Mouse (Mus musculus): ENCODE measurements at regions not wholly inside any gene's neighbourhood (a gene's known extent, or its start where the extent isn't known, plus 50 kb on each side); places are given as distances from the start of the nearest gene placed in this dataset.

DNA sequence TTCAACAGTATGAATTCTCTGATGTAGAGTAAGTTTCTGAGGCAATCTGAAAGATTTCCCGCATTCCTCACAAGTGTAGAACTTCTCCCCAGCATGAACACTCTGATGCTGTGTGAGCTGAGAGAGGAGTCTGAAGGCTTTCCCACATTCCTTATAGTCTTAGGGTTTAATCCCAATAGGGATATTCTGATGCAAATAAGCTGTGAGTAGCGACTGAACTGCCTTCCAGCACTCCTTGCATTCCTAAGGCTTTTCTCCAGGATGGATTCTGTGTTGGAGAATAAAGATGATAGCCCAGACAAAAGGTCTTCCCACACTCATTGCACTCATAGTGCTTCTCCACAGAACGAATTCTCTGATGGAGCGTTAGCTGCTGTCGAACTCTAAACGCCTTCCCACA is 152.6 kb upstream of the Api5 start:
- DNase-seq (ENCODE audit: low spot score), result no peak
- Histone ChIP-seq H3K36me3 (replicated peaks) (no peaks in the 10 kb centered on the region), H3K4me1 (ENCODE audit: insufficient read depth, low read depth, low read length) (no peaks in the 10 kb centered on the region), H3K9me3 (replicated peaks) (peaks cover 20% of the 10 kb centered on the region), H3K27me3 (ENCODE audit: insufficient read depth, low read length) (no peaks in the 10 kb centered on the region), H3K4me3 (ENCODE audit: low read depth, low read length) (no peak overlapping the region)
- no peak for TF ChIP-seq POLR2AphosphoS5 (IDR thresholded peaks at IDR 0.05; ENCODE audit: insufficient replicate concordance, low read depth, low read length)
- TF ChIP-seq GATA2 (IDR thresholded peaks at IDR 0.05; ENCODE audit: borderline replicate concordance, low read depth, low read length), result no peak
- TF ChIP-seq CTCF (IDR thresholded peaks at IDR 0.05; ENCODE audit: low read depth, low read length), result no peak
- no peak for TF ChIP-seq TAL1 (conservative IDR thresholded peaks at IDR 0.05; ENCODE audit: low read depth, low read length)
- ATAC-seq (ENCODE audit: extremely low read depth, insufficient number of reproducible peaks, low FRiP score, poor library complexity, severe bottlenecking), result no peak

DNA sequence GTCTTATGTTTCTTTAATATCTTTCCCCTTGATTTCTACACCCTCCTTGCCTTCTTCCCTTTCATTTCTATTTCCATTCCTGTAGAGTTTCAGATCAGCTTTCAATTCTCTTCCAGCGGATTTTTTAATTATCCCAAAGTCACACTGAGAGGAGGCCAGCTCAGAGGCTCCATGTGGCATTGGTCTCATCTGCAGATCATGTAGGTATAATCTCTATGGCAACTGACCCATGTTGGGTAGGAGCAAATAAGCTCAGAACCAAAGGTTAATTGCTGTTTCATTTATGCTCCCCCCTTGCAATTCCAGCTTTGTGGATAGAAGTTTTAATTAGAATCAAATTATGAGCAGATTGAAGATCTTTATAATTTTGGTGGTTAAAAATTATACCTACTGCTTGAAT is 149.3 kb upstream of the Api5 start:
- no peak for ATAC-seq (ENCODE audit: extremely low read depth, insufficient number of reproducible peaks, low FRiP score, poor library complexity, severe bottlenecking)
- TF ChIP-seq CTCF (IDR thresholded peaks at IDR 0.05; ENCODE audit: low read depth, low read length) (no peak), TAL1 (conservative IDR thresholded peaks at IDR 0.05; ENCODE audit: low read depth, low read length) (no peak), GATA2 (IDR thresholded peaks at IDR 0.05; ENCODE audit: borderline replicate concordance, low read depth, low read length) (no peak), POLR2AphosphoS5 (IDR thresholded peaks at IDR 0.05; ENCODE audit: insufficient replicate concordance, low read depth, low read length) (no peak), GATA1 (IDR thresholded peaks at IDR 0.05; ENCODE audit: borderline replicate concordance, low read length) (no peak)

DNA sequence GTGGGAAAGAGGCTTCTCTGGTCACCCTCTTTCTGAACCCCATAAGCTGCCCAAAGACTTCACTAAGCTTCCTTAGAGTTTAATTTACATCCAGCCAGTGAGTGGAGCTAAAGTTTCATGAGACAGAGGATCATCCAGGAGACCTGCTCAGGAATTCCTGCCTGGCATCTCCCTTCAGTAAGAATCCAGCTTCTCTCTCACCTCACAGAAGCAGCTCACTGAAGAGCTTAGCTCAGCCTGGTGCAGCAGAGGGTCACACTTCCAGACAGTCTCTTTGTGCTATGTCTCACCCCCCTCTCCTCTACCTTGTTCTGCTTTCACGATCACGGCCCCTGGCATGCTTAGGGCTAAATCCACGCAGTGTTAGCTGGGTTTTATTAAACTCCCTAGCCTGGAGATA is 133.7 kb upstream of the Api5 start:
- H3K27me3 ChIP-seq (ENCODE audit: insufficient read depth, low read length), result no peaks in the 10 kb centered on the region
- H3K36me3 ChIP-seq (replicated peaks), result no peaks in the 10 kb centered on the region
- DNase-seq (ENCODE audit: low spot score) (no peak), ATAC-seq (ENCODE audit: extremely low read depth, insufficient number of reproducible peaks, low FRiP score, poor library complexity, severe bottlenecking) (no peak)
- H3K9me3 ChIP-seq (replicated peaks), result peaks cover 16% of the 10 kb centered on the region
- H3K4me1 ChIP-seq (ENCODE audit: insufficient read depth, low read depth, low read length), result no peaks in the 10 kb centered on the region
- TF ChIP-seq GATA1 (IDR thresholded peaks at IDR 0.05; ENCODE audit: borderline replicate concordance, low read length), result no peak
- no peak for TF ChIP-seq GATA2 (IDR thresholded peaks at IDR 0.05; ENCODE audit: borderline replicate concordance, low read depth, low read length)
- no peak for TF ChIP-seq CTCF (IDR thresholded peaks at IDR 0.05; ENCODE audit: low read depth, low read length)
- no peak overlapping the region for H3K4me3 ChIP-seq (ENCODE audit: low read depth, low read length)

More for the DNA sequence above, 149.3 kb upstream of the Api5 start:
- H3K4me1 ChIP-seq (ENCODE audit: insufficient read depth, low read depth, low read length), result no peaks in the 10 kb centered on the region
- no peaks in the 10 kb centered on the region for H3K27me3 ChIP-seq (ENCODE audit: insufficient read depth, low read length)
- H3K36me3 ChIP-seq (replicated peaks), result no peaks in the 10 kb centered on the region
- H3K9me3 ChIP-seq (replicated peaks), result peaks cover 23% of the 10 kb centered on the region
- no peak for DNase-seq (ENCODE audit: low spot score)
- no peak overlapping the region for H3K4me3 ChIP-seq (ENCODE audit: low read depth, low read length)

DNA sequence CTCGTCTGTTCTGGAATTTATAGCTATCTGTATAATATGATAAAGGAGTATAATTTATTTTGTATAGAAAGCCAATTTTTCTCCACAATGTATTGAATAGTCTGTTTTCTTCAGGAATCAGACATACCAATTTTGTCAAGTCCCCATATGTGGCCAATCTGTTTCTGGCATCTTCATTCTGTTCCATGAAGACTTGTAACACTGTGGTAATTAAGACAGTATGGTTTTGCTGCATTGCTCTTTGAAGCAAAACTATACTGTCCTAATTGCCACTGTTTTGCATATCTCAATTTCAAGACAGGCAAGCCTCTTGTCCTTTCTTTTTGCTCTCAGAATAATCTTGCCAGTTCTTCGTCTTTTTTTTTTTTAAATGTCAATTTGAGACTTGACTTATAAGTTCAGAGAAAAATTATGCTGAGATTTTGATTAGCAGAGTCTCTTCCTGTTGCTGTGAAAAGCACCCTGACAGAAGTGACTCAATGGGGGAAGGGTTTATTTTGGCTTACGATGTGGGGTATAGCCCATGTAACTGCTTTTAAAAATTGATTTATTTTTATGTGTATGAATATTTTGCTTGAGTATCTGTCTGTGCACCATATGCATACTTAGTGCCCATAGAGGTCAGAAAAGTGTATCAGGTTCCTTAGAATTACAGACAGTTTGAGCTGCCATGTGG is 103.4 kb upstream of the Api5 start:
- no peak for ATAC-seq (ENCODE audit: extremely low read depth, insufficient number of reproducible peaks, low FRiP score, poor library complexity, severe bottlenecking)
- Histone ChIP-seq H3K27me3 (ENCODE audit: insufficient read depth, low read length) (no peaks in the 10 kb centered on the region), H3K4me3 (ENCODE audit: low read depth, low read length) (no peak overlapping the region), H3K36me3 (replicated peaks) (no peaks in the 10 kb centered on the region), H3K9me3 (replicated peaks) (0 out of 2 replicates have a peak, but pooled peaks cover 11% of the 10 kb centered on the region), H3K4me1 (ENCODE audit: insufficient read depth, low read depth, low read length) (no peaks in the 10 kb centered on the region)
- DNase-seq (ENCODE audit: low spot score), result no peak
- no peak for TF ChIP-seq CTCF (IDR thresholded peaks at IDR 0.05; ENCODE audit: low read depth, low read length)
- no peak for TF ChIP-seq TAL1 (conservative IDR thresholded peaks at IDR 0.05; ENCODE audit: low read depth, low read length)
- no peak for TF ChIP-seq GATA2 (IDR thresholded peaks at IDR 0.05; ENCODE audit: borderline replicate concordance, low read depth, low read length)
- TF ChIP-seq GATA1 (IDR thresholded peaks at IDR 0.05; ENCODE audit: borderline replicate concordance, low read length), result no peak
- TF ChIP-seq POLR2AphosphoS5 (IDR thresholded peaks at IDR 0.05; ENCODE audit: insufficient replicate concordance, low read depth, low read length), result no peak

DNA sequence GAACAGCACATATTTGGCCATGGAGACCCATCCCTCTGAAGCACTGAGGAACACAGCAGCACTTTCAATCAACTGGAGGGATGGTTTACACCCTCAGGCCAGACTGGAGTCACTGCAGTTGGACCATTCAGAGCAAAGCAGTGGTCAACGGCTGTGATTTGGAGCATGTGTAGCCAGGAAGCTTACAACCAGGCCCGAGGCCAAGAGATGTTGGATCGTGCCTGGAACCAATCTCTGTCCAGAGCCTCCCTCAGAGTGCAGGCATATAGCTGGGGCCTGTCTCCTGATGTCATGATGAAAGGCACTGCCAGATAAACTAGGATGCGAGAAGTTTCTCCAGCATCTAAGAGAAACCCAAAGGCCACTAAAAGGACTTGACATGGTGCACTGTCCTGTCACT is 98.7 kb upstream of the Api5 start:
- H3K9me3 ChIP-seq (replicated peaks), result 0 out of 2 replicates have a peak, but pooled peaks cover 7% of the 10 kb centered on the region

DNA sequence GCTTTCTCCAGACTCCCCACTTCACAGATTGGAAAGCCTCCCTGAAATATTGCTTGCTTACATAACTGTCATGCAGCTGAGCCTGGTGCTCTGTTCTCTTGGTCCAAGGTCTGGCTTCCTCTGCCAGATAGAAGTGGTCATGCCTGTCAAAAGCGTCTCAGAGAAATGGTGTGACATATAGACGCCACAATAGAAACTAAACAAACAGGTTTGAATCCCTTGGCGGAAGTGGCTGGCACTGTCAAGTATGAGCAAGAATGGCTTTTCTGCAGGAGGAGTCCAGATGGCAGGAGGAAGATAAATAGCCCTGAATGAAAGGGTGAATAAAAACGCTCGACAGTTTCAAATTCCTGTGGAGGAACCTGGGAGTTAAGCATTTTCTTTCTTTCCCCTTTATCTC is 93.2 kb upstream of the Api5 start:
- Histone ChIP-seq H3K4me3 (ENCODE audit: low read depth, low read length) (no peak overlapping the region), H3K9me3 (replicated peaks) (no peaks in the 10 kb centered on the region; the same call in 1 of the 2 replicates), H3K27me3 (ENCODE audit: insufficient read depth, low read length) (no peaks in the 10 kb centered on the region), H3K36me3 (replicated peaks) (no peaks in the 10 kb centered on the region), H3K4me1 (ENCODE audit: insufficient read depth, low read depth, low read length) (no peaks in the 10 kb centered on the region)
- DNase-seq (ENCODE audit: low spot score) (no peak), ATAC-seq (ENCODE audit: extremely low read depth, insufficient number of reproducible peaks, low FRiP score, poor library complexity, severe bottlenecking) (no peak)
- TF ChIP-seq GATA1 (IDR thresholded peaks at IDR 0.05; ENCODE audit: borderline replicate concordance, low read length), result no peak
- TF ChIP-seq POLR2AphosphoS5 (IDR thresholded peaks at IDR 0.05; ENCODE audit: insufficient replicate concordance, low read depth, low read length), result no peak
- TF ChIP-seq CTCF (IDR thresholded peaks at IDR 0.05; ENCODE audit: low read depth, low read length), result no peak
- no peak for TF ChIP-seq GATA2 (IDR thresholded peaks at IDR 0.05; ENCODE audit: borderline replicate concordance, low read depth, low read length)
- no peak for TF ChIP-seq TAL1 (conservative IDR thresholded peaks at IDR 0.05; ENCODE audit: low read depth, low read length)

More for the DNA sequence above, 98.7 kb upstream of the Api5 start:
- Histone ChIP-seq H3K36me3 (replicated peaks) (no peaks in the 10 kb centered on the region), H3K4me3 (ENCODE audit: low read depth, low read length) (no peak overlapping the region), H3K4me1 (ENCODE audit: insufficient read depth, low read depth, low read length) (no peaks in the 10 kb centered on the region), H3K27me3 (ENCODE audit: insufficient read depth, low read length) (no peaks in the 10 kb centered on the region)
- DNase-seq (ENCODE audit: low spot score), result no peak
- TF ChIP-seq GATA1 (IDR thresholded peaks at IDR 0.05; ENCODE audit: borderline replicate concordance, low read length), result no peak
- no peak for TF ChIP-seq POLR2AphosphoS5 (IDR thresholded peaks at IDR 0.05; ENCODE audit: insufficient replicate concordance, low read depth, low read length)
- TF ChIP-seq TAL1 (conservative IDR thresholded peaks at IDR 0.05; ENCODE audit: low read depth, low read length), result no peak
- no peak for TF ChIP-seq GATA2 (IDR thresholded peaks at IDR 0.05; ENCODE audit: borderline replicate concordance, low read depth, low read length)
- TF ChIP-seq CTCF (IDR thresholded peaks at IDR 0.05; ENCODE audit: low read depth, low read length), result no peak
- no peak for ATAC-seq (ENCODE audit: extremely low read depth, insufficient number of reproducible peaks, low FRiP score, poor library complexity, severe bottlenecking)

Data from G1E (cell line).